Mouse (Mus musculus): ENCODE results near the gene Rprml.

DNA sequence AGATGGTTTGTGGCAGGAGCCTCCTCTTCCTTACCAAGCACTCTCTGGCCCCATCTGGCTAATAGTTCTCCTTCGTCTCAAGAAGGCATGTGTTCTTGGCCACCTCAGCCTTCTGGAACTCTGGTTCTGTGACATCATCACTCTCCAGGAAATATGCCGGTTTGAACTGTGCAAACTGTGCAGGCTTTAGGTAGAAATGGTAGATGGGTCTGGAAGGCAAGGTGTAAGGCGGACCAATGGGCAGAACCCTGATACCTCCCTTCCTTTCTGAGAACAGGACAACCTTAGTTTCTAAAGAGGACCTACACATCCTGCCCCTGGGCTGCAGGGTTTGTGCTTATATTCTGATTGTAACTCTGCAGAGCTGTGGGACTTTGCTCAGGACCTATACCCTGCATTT lies 10.6 kb upstream of the Rprml start, which contains the start of gene Lyzl6:
- no peak for TF ChIP-seq CTCF (IDR thresholded peaks at IDR 0.05; ENCODE audit: control insufficient read depth, insufficient read depth, insufficient read length)
- no peak for TF ChIP-seq MAX (IDR thresholded peaks at IDR 0.05)
- no peak for TF ChIP-seq MYOD1 (IDR thresholded peaks at IDR 0.05; ENCODE audit: control insufficient read depth, insufficient read length, low read depth)
- no peak for TF ChIP-seq MYOG (IDR thresholded peaks at IDR 0.05; ENCODE audit: control insufficient read depth, extremely low read depth, insufficient read length)
- no peak for TF ChIP-seq USF1 (IDR thresholded peaks at IDR 0.05; ENCODE audit: low read depth)
- TF ChIP-seq CEBPB (IDR thresholded peaks at IDR 0.05; ENCODE audit: low read depth) = no peak
- no peak for TF ChIP-seq FOSL1 (IDR thresholded peaks at IDR 0.05; ENCODE audit: insufficient read depth, low read length, poor library complexity, severe bottlenecking)

All from C2C12 (cell line).